Mouse (Mus musculus) olfactory bulb, adult 2 months (tissue): Measurements from ENCODE around the gene Dcun1d4. TPM values are rescaled to one million over a fixed set of nuclear protein-coding genes. Genes with fewer than 3 reads are reported as not detected.

Experiments used
- H3K27ac ChIP-seq: fragments of 200-500 bp; 2 replicates; pipeline ENCODE4 v1.5.1; 2012; ENCODE audit warnings: low read depth, low read length; ENCODE audit not compliant: insufficient read depth
- H3K4me1 ChIP-seq: fragments of 200-500 bp; 2 replicates; pipeline ENCODE4 v1.6.1; 2012; ENCODE audit warnings: low read length; ENCODE audit not compliant: control insufficient read depth, insufficient read depth
- H3K4me3 ChIP-seq: fragments of 200-500 bp; 2 replicates; pipeline ENCODE4 v1.5.1; 2012; ENCODE audit warnings: mild to moderate bottlenecking, low read depth, low read length, moderate library complexity; ENCODE audit not compliant: insufficient read depth
- CTCF ChIP-seq: fragments of 200-500 bp; IDR thresholded peaks from 2 replicates; pipeline ENCODE4 v1.5.1; 2012; ENCODE audit warnings: low read depth, mild to moderate bottlenecking, low read length, moderate library complexity; ENCODE audit not compliant: insufficient read depth
- POLR2A ChIP-seq: fragments of 200-500 bp; IDR thresholded peaks from 2 replicates; pipeline ENCODE4 v1.6.1; 2012; ENCODE audit warnings: mild to moderate bottlenecking, low read depth, low read length, moderate library complexity; ENCODE audit not compliant: insufficient read depth
- WGBS: fragments of 180-500 bp; shearing (Covaris S2); methylation state at CpG from one replicate; pipeline ENCODE4 v1.1.7; 2018; 5-methylcytosine and 5-hydroxymethylcytosine counted together
- polyA plus RNA-seq: library from polyadenylated mRNA; stranded (reverse); fragments of >200 nt; gene quantifications from 2 replicates; pipeline ENCODE4 v1.2.4, GENCODE M21; 2012; ENCODE audit warnings: low replicate concordance; ENCODE audit not compliant: missing spikeins, insufficient read depth, insufficient read length

Gene Dcun1d4
- polyA plus RNA-seq, 1 experiment = not detected

GRCm38 (mm10) chr5:73538586-73539298 lies 57.9 kb downstream of the Dcun1d4 start:
- 83% methylated on average over 11 of the region's 11 CpGs for WGBS
- peaks cover 4% of the 10 kb centered on the region; the same call in 1 of the 2 replicates for H3K4me1 ChIP-seq
- H3K27ac ChIP-seq = no peak overlapping the region
- no peak for TF ChIP-seq POLR2A
- TF ChIP-seq CTCF = no peak
- H3K4me3 ChIP-seq = no peak overlapping the region

- TF ChIP-seq POLR2A (no peak), CTCF (no peak; the same call in 1 of the 2 replicates)
- Histone ChIP-seq H3K4me1 (peaks cover 4% of the 10 kb centered on the region; the same call in 1 of the 2 replicates), H3K27ac (no peak overlapping the region), H3K4me3 (no peak overlapping the region)
- 53% methylated on average over 6 of the region's 6 CpGs for WGBS
Observed at GRCm38 (mm10) chr5:73539848-73540510, 59.2 kb downstream of the Dcun1d4 start.

GRCm38 (mm10) chr5:73540511-73540871 lies 59.7 kb downstream of the Dcun1d4 start:
- TF ChIP-seq CTCF (no peak), POLR2A (no peak)
- peaks cover 4% of the 10 kb centered on the region; the same call in 1 of the 2 replicates for H3K4me1 ChIP-seq
- H3K4me3 ChIP-seq = no peak overlapping the region
- H3K27ac ChIP-seq = no peak overlapping the region
- 70% methylated on average over 2 of the region's 2 CpGs for WGBS

GRCm38 (mm10) chr5:73544111-73544753 lies 63.4 kb downstream of the Dcun1d4 start:
- TF ChIP-seq CTCF = no peak
- 76% methylated on average over 10 of the region's 10 CpGs for WGBS
- Histone ChIP-seq H3K4me1 (peaks cover 4% of the 10 kb centered on the region; the same call in 1 of the 2 replicates), H3K27ac (no peak overlapping the region), H3K4me3 (no peak overlapping the region)

GRCm38 (mm10) chr5:73545641-73546040 lies 64.8 kb downstream of the Dcun1d4 start:
- Histone ChIP-seq H3K4me3 (no peak overlapping the region), H3K27ac (no peak overlapping the region), H3K4me1 (0 out of 2 replicates have a peak, but pooled peaks cover 2% of the 10 kb centered on the region)
- 88% methylated on average over 6 of the region's 6 CpGs for WGBS
- TF ChIP-seq POLR2A (no peak), CTCF (no peak)

GRCm38 (mm10) chr5:73547252-73547651 lies 66.5 kb downstream of the Dcun1d4 start:
- Histone ChIP-seq H3K27ac (no peak overlapping the region), H3K4me3 (no peak overlapping the region), H3K4me1 (no peaks in the 10 kb centered on the region)
- WGBS = 88% methylated on average over 7 of the region's 7 CpGs
- no peak for TF ChIP-seq CTCF
- TF ChIP-seq POLR2A = no peak

GRCm38 (mm10) chr5:73548237-73548636 lies 67.4 kb downstream of the Dcun1d4 start:
- H3K4me1 ChIP-seq = no peaks in the 10 kb centered on the region
- no peak overlapping the region for H3K4me3 ChIP-seq
- TF ChIP-seq POLR2A = no peak
- no peak for TF ChIP-seq CTCF
- WGBS = 81% methylated on average over 7 of the region's 7 CpGs
- H3K27ac ChIP-seq = no peak overlapping the region

- TF ChIP-seq POLR2A (no peak), CTCF (no peak)
- 100% methylated on average over 1 of the region's 1 CpGs for WGBS
- H3K4me3 ChIP-seq = no peak overlapping the region
- 0 out of 2 replicates have a peak, but pooled peaks cover under 1% of the 10 kb centered on the region for H3K4me1 ChIP-seq
- H3K27ac ChIP-seq = no peak overlapping the region
Observed at GRCm38 (mm10) chr5:73548838-73549237, 68.0 kb downstream of the Dcun1d4 start.

- no peak overlapping the region for H3K27ac ChIP-seq
- H3K4me1 ChIP-seq = 0 out of 2 replicates have a peak, but pooled peaks cover 2% of the 10 kb centered on the region
- H3K4me3 ChIP-seq = no peak overlapping the region
- 64% methylated on average over 5 of the region's 5 CpGs for WGBS
- TF ChIP-seq CTCF (no peak), POLR2A (no peak)
Observed at GRCm38 (mm10) chr5:73551836-73552235, 71.0 kb downstream of the Dcun1d4 start.
